Mouse (Mus musculus) G1E (cell line): ENCODE results near the gene B3gnt8.

Experiments used
- CTCF ChIP-seq: IDR thresholded peaks from 2 replicates; pipeline ENCODE4 v1.5.1; 2012; ENCODE audit warnings: low read depth, low read length, inconsistent platforms, mixed read lengths
- GATA1 ChIP-seq: IDR thresholded peaks from 2 replicates; pipeline ENCODE4 v1.6.1; 2012; ENCODE audit warnings: borderline replicate concordance, low read length, inconsistent platforms, mixed read lengths
- GATA2 ChIP-seq: IDR thresholded peaks from 2 replicates; pipeline ENCODE4 v1.6.1; 2012; ENCODE audit warnings: low read depth, low read length, inconsistent platforms, borderline replicate concordance
- POLR2AphosphoS5 ChIP-seq: IDR thresholded peaks from 2 replicates; pipeline ENCODE4 v1.6.1; 2012; ENCODE audit warnings: low read depth, low read length, inconsistent platforms; ENCODE audit not compliant: insufficient replicate concordance
- TAL1 ChIP-seq: conservative IDR thresholded peaks from 2 replicates; pipeline ENCODE4 v1.6.1; 2012; ENCODE audit warnings: low read depth, low read length, inconsistent platforms, mixed read lengths

DNA sequence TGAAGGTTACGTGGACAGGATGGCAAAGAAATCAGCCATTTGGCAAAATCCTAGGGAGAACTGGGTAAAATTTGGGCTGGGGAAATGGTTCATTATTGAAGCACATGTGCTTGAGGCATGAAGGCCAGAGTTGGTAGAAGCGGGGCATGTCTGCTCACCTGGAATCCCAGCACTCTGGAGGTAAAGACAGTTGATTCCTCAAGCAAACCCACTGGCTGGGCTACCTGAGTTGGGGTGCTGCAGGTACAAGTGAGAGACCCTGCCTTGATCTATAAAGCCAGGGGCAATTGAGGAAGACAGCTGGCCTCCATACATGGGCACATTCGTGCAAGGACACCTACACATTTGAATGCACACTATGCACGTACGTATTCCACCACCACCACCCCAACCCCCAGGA, 6.4 kb upstream of the B3gnt8 start:
- TF ChIP-seq CTCF (no peak), GATA1 (no peak), TAL1 (no peak), POLR2AphosphoS5 (no peak), GATA2 (no peak)
